In genomic region chr4:106232499-106232970, GRCm38 (mm10) we compare ENCODE assay signal across 8 mouse cellular contexts.
A peak's percentile ranks its signal among the peaks of the same experiment; 100 is the strongest.
DNase-seq lines count a peak whose midpoint lies in the region; ATAC-seq and TF ChIP-seq lines count a peak whose summit lies in the region.

No protein-coding gene starts in this region.

- DNase-seq in kidney, postnatal 0 days (ENCODE audit: low spot score) = peak; percentile 21
- DNase-seq in kidney, adult 2 months = no peak
- DNase-seq in embryo, embryonic 11 days = peak; percentile 37
- DNase-seq in left cerebral cortex, adult 18-20 months (ENCODE audit: low spot score in 2 of 2) = peak; percentile 36 to 43
- DNase-seq in thymus, postnatal 0 days (ENCODE audit: low spot score) = peak; percentile 68

- H3K9me3 ChIP-seq in kidney, postnatal 0 days (replicated peaks; ENCODE audit: low read length) = no peaks in the 10 kb centered on the region
- H3K9me3 ChIP-seq in heart, embryonic 15.5 days (replicated peaks) = no peaks in the 10 kb centered on the region

- H3K4me2 ChIP-seq in kidney, postnatal 0 days (ENCODE audit: low read length) = no peak overlapping the region
- 0 out of 2 replicates have a peak overlapping the region, but pooled peaks have one; percentile 23 for H3K4me2 ChIP-seq in heart, embryonic 15.5 days

- TF ChIP-seq CTCF in kidney, postnatal 0 days (IDR thresholded peaks at IDR 0.05; ENCODE audit: low read depth) = no peak
- TF ChIP-seq CTCF in kidney, adult 2 months (conservative IDR thresholded peaks at IDR 0.05; ENCODE audit: insufficient read depth, insufficient read length, low read depth, low read length) = no peak

- no peak overlapping the region for H3K27ac ChIP-seq in kidney, postnatal 0 days
- H3K27ac ChIP-seq in kidney, adult 2 months (ENCODE audit: insufficient read depth, low read depth, low read length) = no peak overlapping the region
- H3K27ac ChIP-seq in heart, embryonic 15.5 days = peak overlapping the region; percentile 60

- no peak for ATAC-seq in kidney, postnatal 0 days (replicated peaks; ENCODE audit: low FRiP score, low read depth)
- ATAC-seq in heart, embryonic 15.5 days (replicated peaks; ENCODE audit: insufficient number of reproducible peaks, insufficient read depth, low FRiP score, low read depth) = peak; percentile 64
- ATAC-seq in megakaryocyte progenitor cell, adult 5-6 weeks (replicated peaks; ENCODE audit: poor library complexity) = peak; percentile 84
- ATAC-seq in granulocyte monocyte progenitor cell, adult 5-6 weeks (replicated peaks; ENCODE audit: poor library complexity, severe bottlenecking) = no peak; the same call in 1 of the 2 replicates

- H3K4me1 ChIP-seq in kidney, postnatal 0 days (replicated peaks; ENCODE audit: insufficient read depth, low read length) = peaks cover 6% of the 10 kb centered on the region; the same call in 1 of the 2 replicates
- peaks cover 6% of the 10 kb centered on the region; the same call in 1 of the 2 replicates for H3K4me1 ChIP-seq in kidney, adult 2 months (ENCODE audit: control insufficient read depth, insufficient read depth, low read length)
- peaks cover 7% of the 10 kb centered on the region for H3K4me1 ChIP-seq in heart, embryonic 15.5 days (replicated peaks)

- H3K4me3 ChIP-seq in kidney, postnatal 0 days (replicated peaks; ENCODE audit: low read depth, low read length) = no peak overlapping the region
- no peak overlapping the region for H3K4me3 ChIP-seq in kidney, adult 2 months (ENCODE audit: insufficient read depth, low read depth, low read length)
- H3K4me3 ChIP-seq in heart, embryonic 15.5 days = no peak overlapping the region

- H3K9ac ChIP-seq in kidney, postnatal 0 days (ENCODE audit: low read depth, low read length) = no peak overlapping the region; the same call in 1 of the 2 replicates
- 0 out of 2 replicates have a peak overlapping the region, but pooled peaks have one; percentile 8 for H3K9ac ChIP-seq in heart, embryonic 15.5 days

- no peaks in the 10 kb centered on the region for H3K27me3 ChIP-seq in kidney, postnatal 0 days (ENCODE audit: insufficient read depth, low read length)
- H3K27me3 ChIP-seq in kidney, adult 2 months (replicated peaks; ENCODE audit: control insufficient read depth, insufficient read depth, low read length) = no peaks in the 10 kb centered on the region
- H3K27me3 ChIP-seq in heart, embryonic 15.5 days = no peaks in the 10 kb centered on the region

- 23% methylated on average over 9 of the region's 9 CpGs for WGBS in kidney, postnatal 0 days
- whole genome bisulfite sequencing in kidney, adult 2 months = 54% methylated on average over 9 of the region's 9 CpGs
- 15% methylated on average over 9 of the region's 9 CpGs for WGBS in heart, embryonic 15.5 days

- no peak for TF ChIP-seq POLR2A in kidney, adult 2 months (IDR thresholded peaks at IDR 0.05; ENCODE audit: low read depth, low read length)

- H3K36me3 ChIP-seq in kidney, postnatal 0 days (ENCODE audit: insufficient read depth, low read length) = no peaks in the 10 kb centered on the region
- H3K36me3 ChIP-seq in kidney, adult 2 months (ENCODE audit: control insufficient read depth, insufficient read depth, low read length) = no peaks in the 10 kb centered on the region
- H3K36me3 ChIP-seq in heart, embryonic 15.5 days = no peaks in the 10 kb centered on the region

Comparison
In these comparisons a context has a peak if more than half of its experiments do, and no peak if none do; other contexts are left out.
1. ATAC-seq: peak in heart, embryonic 15.5 days (single experiment) and megakaryocyte progenitor cell, adult 5-6 weeks (single experiment); none in kidney, postnatal 0 days (single experiment) and granulocyte monocyte progenitor cell, adult 5-6 weeks (single experiment).